Mouse (Mus musculus): Measurements from ENCODE around the gene Capns1. TPM values are rescaled to one million over a fixed set of nuclear protein-coding genes. Genes with fewer than 3 reads are reported as not detected.
A peak's percentile ranks its signal among the peaks of the same experiment; 100 is the strongest.
"Not testable (repeated sequence)": the region's sequence is repeated elsewhere in the genome, so short reads cannot be mapped to it uniquely, and the experiment has no call there.

Gene Capns1
- 57.2 and 64.1 TPM in 2 replicates for polyA plus RNA-seq (2015; fragmentation: Nextera tagmentation; extraction: Ambion mirVana)

- H3K36me3 ChIP-seq: no peaks in the 10 kb centered on the region
- H3K4me1 ChIP-seq (replicated peaks): peaks cover 11% of the 10 kb centered on the region
- peak within 1 kb of the TSS; percentile 32 for H3K4me2 ChIP-seq (replicated peaks)
- H3K27me3 ChIP-seq: no peaks in the 10 kb centered on the region
- no peak for ATAC-seq
- H3K27ac ChIP-seq: no peak within 1 kb of the TSS
- no peak within 1 kb of the TSS for H3K9ac ChIP-seq (replicated peaks)
- H3K4me3 ChIP-seq (replicated peaks): peak within 1 kb of the TSS; percentile 16
- no peaks in the 10 kb centered on the region for H3K9me3 ChIP-seq
- WGBS: 7% methylated on average over 8 of the region's 8 CpGs
These were observed at the start of gene Capns1 for GRCm38 (mm10) chr7:30198481-30198971. Gene Capns1, minus strand, starts transcription at chr7:30198811.

- ATAC-seq; H3K4me2 ChIP-seq (replicated peaks); H3K4me3 ChIP-seq (replicated peaks); H3K27ac ChIP-seq; H3K27me3 ChIP-seq; H3K9ac ChIP-seq (replicated peaks); H3K9me3 ChIP-seq: not testable (repeated sequence)
- H3K36me3 ChIP-seq: peaks cover 46% of the 10 kb centered on the region
- H3K4me1 ChIP-seq (replicated peaks): peaks cover 15% of the 10 kb centered on the region
- 81% methylated on average over 3 of the region's 3 CpGs for WGBS
These were observed 38.8 kb upstream of the Capns1 start for GRCm38 (mm10) chr7:30237374-30237773.

- Histone ChIP-seq H3K4me1 (replicated peaks) (peaks cover 20% of the 10 kb centered on the region), H3K4me2 (replicated peaks) (no peak within 1 kb of the TSS), H3K9me3 (no peaks in the 10 kb centered on the region), H3K36me3 (peaks cover 37% of the 10 kb centered on the region), H3K4me3 (replicated peaks) (no peak within 1 kb of the TSS), H3K27ac (no peak within 1 kb of the TSS), H3K9ac (replicated peaks) (peak within 1 kb of the TSS; percentile 41; the same call in 1 of the 2 replicates), H3K27me3 (no peaks in the 10 kb centered on the region)
- ATAC-seq: no peak
- WGBS: 86% methylated on average over 4 of the region's 4 CpGs
These were observed 37.0 kb upstream of the Capns1 start, which contains the start of gene Ovol3 for GRCm38 (mm10) chr7:30235625-30236024. Gene Ovol3, minus strand, starts transcription at chr7:30235725.

GRCm38 (mm10) chr7:30235091-30235490 is 36.5 kb upstream of the Capns1 start:
- Histone ChIP-seq H3K4me3 (replicated peaks) (no peak overlapping the region), H3K9me3 (no peaks in the 10 kb centered on the region), H3K4me1 (replicated peaks) (peaks cover 23% of the 10 kb centered on the region), H3K27me3 (no peaks in the 10 kb centered on the region), H3K4me2 (replicated peaks) (no peak overlapping the region), H3K36me3 (peaks cover 33% of the 10 kb centered on the region), H3K27ac (no peak overlapping the region), H3K9ac (replicated peaks) (no peak overlapping the region)
- no peak for ATAC-seq
- WGBS: 89% methylated on average over 8 of the region's 8 CpGs

GRCm38 (mm10) chr7:30234276-30234858 is 35.8 kb upstream of the Capns1 start:
- Histone ChIP-seq H3K4me2 (replicated peaks) (no peak overlapping the region), H3K9ac (replicated peaks) (no peak overlapping the region), H3K27me3 (no peaks in the 10 kb centered on the region), H3K4me1 (replicated peaks) (peaks cover 27% of the 10 kb centered on the region), H3K27ac (no peak overlapping the region), H3K4me3 (replicated peaks) (no peak overlapping the region), H3K36me3 (peaks cover 34% of the 10 kb centered on the region), H3K9me3 (no peaks in the 10 kb centered on the region)
- no peak for ATAC-seq
- 94% methylated on average over 15 of the region's 15 CpGs for WGBS

GRCm38 (mm10) chr7:30233387-30233786 is 34.8 kb upstream of the Capns1 start:
- H3K36me3 ChIP-seq: peaks cover 40% of the 10 kb centered on the region
- no peak for ATAC-seq
- peak overlapping the region; percentile 70 for H3K4me3 ChIP-seq (replicated peaks)
- H3K4me2 ChIP-seq (replicated peaks): peak overlapping the region; percentile 77
- H3K9ac ChIP-seq (replicated peaks): 0 out of 2 replicates have a peak overlapping the region, but pooled peaks have one; percentile 19
- no peaks in the 10 kb centered on the region for H3K27me3 ChIP-seq
- no peaks in the 10 kb centered on the region for H3K9me3 ChIP-seq
- WGBS: 89% methylated on average over 20 of the region's 20 CpGs
- H3K27ac ChIP-seq: no peak overlapping the region
- peaks cover 27% of the 10 kb centered on the region for H3K4me1 ChIP-seq (replicated peaks)

- no peaks in the 10 kb centered on the region for H3K27me3 ChIP-seq
- peaks cover 27% of the 10 kb centered on the region for H3K4me1 ChIP-seq (replicated peaks)
- H3K9ac ChIP-seq (replicated peaks): peak overlapping the region; percentile 78
- WGBS: 6% methylated on average over 24 of the region's 24 CpGs
- H3K9me3 ChIP-seq: no peaks in the 10 kb centered on the region
- peak overlapping the region; percentile 70 for H3K4me3 ChIP-seq (replicated peaks)
- H3K4me2 ChIP-seq (replicated peaks): peak overlapping the region; percentile 77
- H3K36me3 ChIP-seq: peaks cover 46% of the 10 kb centered on the region
- peak; percentile 38 for ATAC-seq
- H3K27ac ChIP-seq: peak overlapping the region; percentile 96
These were observed 34.1 kb upstream of the Capns1 start for GRCm38 (mm10) chr7:30232631-30233148.

GRCm38 (mm10) chr7:30231669-30232454 is 33.3 kb upstream of the Capns1 start, which contains the start of the genes Polr2i and Tbcb:
Gene Polr2i, plus strand, starts transcription at chr7:30231948.
Gene Tbcb, minus strand, starts transcription at chr7:30232272.
- H3K36me3 ChIP-seq: peaks cover 54% of the 10 kb centered on the region
- peak within 1 kb of the TSS; percentile 77 for H3K4me2 ChIP-seq (replicated peaks)
- ATAC-seq: peak; percentile 95

GRCm38 (mm10) chr7:30231328-30231668 is 32.7 kb upstream of the Capns1 start:
- peak; percentile 49 for ATAC-seq
- WGBS: 0% methylated on average over 16 of the region's 16 CpGs
- H3K9ac ChIP-seq (replicated peaks): peak overlapping the region; percentile 73

More at GRCm38 (mm10) chr7:30231669-30232454, 33.3 kb upstream of the Capns1 start, which contains the start of the genes Polr2i and Tbcb:
- Histone ChIP-seq H3K4me3 (replicated peaks) (peak within 1 kb of the TSS; percentile 70), H3K9ac (replicated peaks) (peak within 1 kb of the TSS; percentile 78), H3K9me3 (no peaks in the 10 kb centered on the region), H3K4me1 (replicated peaks) (peaks cover 27% of the 10 kb centered on the region), H3K27me3 (no peaks in the 10 kb centered on the region), H3K27ac (peak within 1 kb of the TSS; percentile 96)
- WGBS: under 1% methylated on average over 67 of the region's 67 CpGs

GRCm38 (mm10) chr7:30224206-30224605 is 25.6 kb upstream of the Capns1 start:
- peaks cover 64% of the 10 kb centered on the region for H3K36me3 ChIP-seq
- H3K9me3 ChIP-seq: no peaks in the 10 kb centered on the region
- no peak overlapping the region for H3K27ac ChIP-seq
- H3K9ac ChIP-seq (replicated peaks): no peak overlapping the region
- H3K4me2 ChIP-seq (replicated peaks): no peak overlapping the region
- ATAC-seq: no peak
- H3K4me3 ChIP-seq (replicated peaks): no peak overlapping the region
- 93% methylated on average over 12 of the region's 12 CpGs for WGBS
- peaks cover 9% of the 10 kb centered on the region for H3K4me1 ChIP-seq (replicated peaks)
- H3K27me3 ChIP-seq: no peaks in the 10 kb centered on the region

More at GRCm38 (mm10) chr7:30231328-30231668, 32.7 kb upstream of the Capns1 start:
- H3K4me2 ChIP-seq (replicated peaks): peak overlapping the region; percentile 77
- peaks cover 27% of the 10 kb centered on the region for H3K4me1 ChIP-seq (replicated peaks)
- no peaks in the 10 kb centered on the region for H3K27me3 ChIP-seq
- peak overlapping the region; percentile 96 for H3K27ac ChIP-seq
- peak overlapping the region; percentile 70 for H3K4me3 ChIP-seq (replicated peaks)
- no peaks in the 10 kb centered on the region for H3K9me3 ChIP-seq
- peaks cover 59% of the 10 kb centered on the region for H3K36me3 ChIP-seq

GRCm38 (mm10) chr7:30222205-30222604 is 23.6 kb upstream of the Capns1 start:
- Histone ChIP-seq H3K9me3 (no peaks in the 10 kb centered on the region), H3K27me3 (no peaks in the 10 kb centered on the region), H3K4me1 (replicated peaks) (peaks cover 13% of the 10 kb centered on the region), H3K36me3 (peaks cover 48% of the 10 kb centered on the region), H3K27ac (no peak overlapping the region), H3K9ac (replicated peaks) (no peak overlapping the region), H3K4me3 (replicated peaks) (no peak overlapping the region), H3K4me2 (replicated peaks) (no peak overlapping the region)
- ATAC-seq: no peak
- WGBS: 97% methylated on average over 5 of the region's 5 CpGs

GRCm38 (mm10) chr7:30221433-30221832 is 22.8 kb upstream of the Capns1 start:
- H3K4me3 ChIP-seq (replicated peaks): no peak overlapping the region
- no peak overlapping the region for H3K27ac ChIP-seq
- peaks cover 41% of the 10 kb centered on the region for H3K36me3 ChIP-seq
- peaks cover 13% of the 10 kb centered on the region for H3K4me1 ChIP-seq (replicated peaks)
- H3K27me3 ChIP-seq: no peaks in the 10 kb centered on the region
- no peaks in the 10 kb centered on the region for H3K9me3 ChIP-seq
- no peak overlapping the region for H3K4me2 ChIP-seq (replicated peaks)
- 89% methylated on average over 3 of the region's 3 CpGs for WGBS
- no peak overlapping the region for H3K9ac ChIP-seq (replicated peaks)
- ATAC-seq: no peak
